Mouse (Mus musculus) embryo, embryonic 11 days (tissue): ENCODE data around the gene Coa5.
A peak's percentile ranks its signal among the peaks of the same experiment; 100 is the strongest.

Experiments
- DNase-seq: peaks from one replicate; pipeline ENCODE4 v3.0.0-alpha.2; 2015

Coa5 gene

GRCm38 (mm10) chr1:37429366-37430296, at the start of gene Coa5, which contains the start of gene Unc50:
Coa5 (minus strand) TSS chr1:37430103.
Unc50 (plus strand) TSS chr1:37430139.
- peak; percentile 98 for DNase-seq

- peak; percentile 15 for DNase-seq
Observed at GRCm38 (mm10) chr1:37479074-37479473, 49.2 kb upstream of the Coa5 start.

DNA sequence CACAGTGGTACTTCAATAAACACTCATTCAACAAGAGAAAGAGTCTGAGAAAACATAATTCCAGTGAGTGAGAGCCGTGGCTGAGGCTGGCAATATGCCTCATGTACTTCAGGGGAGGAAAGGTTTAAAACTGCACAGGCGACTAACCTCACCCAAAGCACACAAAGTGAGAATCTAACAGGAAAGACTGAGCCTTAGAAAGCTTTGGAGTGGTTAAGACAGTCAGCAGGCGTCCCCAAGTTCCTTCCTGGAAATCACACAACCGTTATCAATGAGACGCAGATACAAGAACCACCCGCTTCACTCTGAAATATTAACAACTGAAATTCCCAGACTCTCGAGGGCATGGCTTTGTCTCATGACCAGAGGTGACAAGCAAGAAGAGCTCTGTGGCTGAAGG, 48.5 kb upstream of the Coa5 start:
- DNase-seq: no peak

DNA sequence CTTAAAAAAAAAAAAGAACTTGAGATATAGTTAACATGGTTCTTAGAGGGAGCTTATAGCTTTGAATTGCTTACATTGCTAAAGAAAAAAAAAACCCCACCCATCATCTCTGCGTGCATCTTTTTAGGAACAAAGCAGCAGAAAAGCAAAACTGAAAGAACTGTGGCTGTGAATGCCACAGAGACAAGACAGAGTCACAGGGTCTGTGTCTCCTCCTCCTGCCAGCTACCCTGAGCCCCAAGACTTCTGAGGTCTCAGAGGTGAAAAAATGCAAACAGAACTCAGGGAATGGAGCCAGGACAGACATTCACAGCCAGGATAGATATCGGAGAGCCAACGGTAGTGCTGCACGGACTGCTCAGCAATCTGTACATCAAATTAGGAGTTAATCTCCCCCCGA, 48.0 kb upstream of the Coa5 start:
- DNase-seq: no peak

- no peak for DNase-seq
Observed at GRCm38 (mm10) chr1:37477250-37477649, 47.3 kb upstream of the Coa5 start.

DNA sequence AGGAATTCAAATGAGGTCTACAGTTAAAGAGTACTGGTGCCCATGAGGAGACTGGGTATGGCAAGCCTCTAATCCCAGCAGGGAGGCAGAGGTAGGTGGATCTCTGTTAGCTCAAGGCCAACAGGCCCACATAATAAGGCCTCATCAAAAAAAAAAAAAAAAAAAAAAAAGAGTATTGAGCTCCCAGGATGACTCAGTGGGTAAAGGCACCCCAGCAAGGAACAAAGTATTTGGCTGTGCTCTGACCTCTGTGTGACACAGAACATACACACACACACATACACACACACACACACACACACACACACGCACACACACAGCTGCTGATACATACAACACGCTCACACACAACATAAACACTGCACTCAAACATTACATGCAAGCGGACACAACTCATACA, 45.4 kb upstream of the Coa5 start:
- no peak for DNase-seq

DNA sequence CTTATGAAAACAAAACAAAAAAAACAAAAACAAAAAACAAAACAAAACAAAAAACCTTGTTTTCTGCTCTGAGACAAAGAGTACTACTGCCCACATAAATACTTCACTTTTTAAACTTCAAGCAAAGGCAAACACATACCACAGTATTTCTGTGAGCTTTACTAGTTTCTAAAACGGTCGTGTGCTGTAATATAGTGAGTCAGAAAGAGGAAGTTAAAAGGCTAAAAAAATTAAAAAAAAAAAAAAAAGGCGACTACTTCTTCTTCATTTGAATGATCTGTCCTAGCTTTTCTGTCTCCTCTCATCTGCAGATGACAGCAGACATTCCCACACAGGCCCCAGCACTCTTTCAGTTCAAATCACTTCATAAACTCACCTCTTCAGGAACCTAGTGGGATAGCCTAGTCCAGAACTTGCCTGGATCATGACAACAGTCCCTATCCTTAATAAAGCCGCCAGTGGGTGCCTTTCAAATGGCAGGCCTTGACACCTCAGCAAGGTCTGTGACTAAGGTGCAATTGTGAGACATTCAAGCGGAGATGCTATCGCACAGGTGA, 44.8 kb upstream of the Coa5 start:
- no peak for DNase-seq

- DNase-seq: no peak
Observed at GRCm38 (mm10) chr1:37474046-37474445, 44.1 kb upstream of the Coa5 start.

DNA sequence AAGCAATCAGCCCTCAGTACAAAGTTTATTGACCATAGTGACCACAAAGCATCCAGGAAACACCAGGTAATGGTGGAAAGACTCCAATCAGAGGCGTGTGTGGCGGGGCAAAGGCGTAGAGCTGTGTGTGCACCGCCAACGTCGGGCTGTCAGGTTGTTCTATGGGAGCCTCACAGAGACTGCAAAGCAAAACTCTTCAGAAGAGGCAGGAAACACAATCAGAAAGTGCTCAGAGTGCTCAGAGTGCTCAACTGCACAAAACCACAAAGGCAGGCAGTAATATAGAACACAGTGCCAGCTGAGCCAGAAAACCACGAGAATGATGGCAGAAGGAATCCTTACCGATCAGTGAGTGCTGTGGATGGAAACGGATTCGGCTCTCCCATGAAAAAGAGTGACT, 43.3 kb upstream of the Coa5 start:
- DNase-seq: no peak

GRCm38 (mm10) chr1:37471179-37472148, 41.6 kb upstream of the Coa5 start:
- no peak for DNase-seq

GRCm38 (mm10) chr1:37469007-37469406, 39.1 kb upstream of the Coa5 start:
- no peak for DNase-seq

GRCm38 (mm10) chr1:37467806-37468205, 37.9 kb upstream of the Coa5 start:
- no peak for DNase-seq

- DNase-seq: no peak
Observed at GRCm38 (mm10) chr1:37466322-37466995, 36.6 kb upstream of the Coa5 start.

GRCm38 (mm10) chr1:37464878-37465452, 35.1 kb upstream of the Coa5 start:
- DNase-seq: no peak

DNA sequence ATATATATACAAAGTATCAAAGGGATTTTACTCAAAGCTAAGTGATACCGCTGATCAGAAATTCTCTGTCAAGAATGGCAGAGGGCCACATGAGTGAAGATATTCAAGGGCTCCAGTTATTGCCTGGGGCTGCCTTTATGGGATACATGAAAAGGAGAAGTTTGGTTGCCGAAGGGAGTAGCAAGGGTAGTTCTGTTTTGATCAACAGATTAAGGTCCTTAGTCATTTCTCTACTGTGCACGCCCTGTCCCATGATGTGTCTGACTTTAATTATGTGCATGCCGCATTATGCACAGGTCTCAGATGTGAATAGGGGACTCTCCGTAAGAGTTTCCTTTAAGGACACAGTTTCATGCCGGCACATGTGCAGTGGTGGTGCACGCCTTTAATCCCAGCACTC, 27.6 kb upstream of the Coa5 start:
- DNase-seq: no peak

DNA sequence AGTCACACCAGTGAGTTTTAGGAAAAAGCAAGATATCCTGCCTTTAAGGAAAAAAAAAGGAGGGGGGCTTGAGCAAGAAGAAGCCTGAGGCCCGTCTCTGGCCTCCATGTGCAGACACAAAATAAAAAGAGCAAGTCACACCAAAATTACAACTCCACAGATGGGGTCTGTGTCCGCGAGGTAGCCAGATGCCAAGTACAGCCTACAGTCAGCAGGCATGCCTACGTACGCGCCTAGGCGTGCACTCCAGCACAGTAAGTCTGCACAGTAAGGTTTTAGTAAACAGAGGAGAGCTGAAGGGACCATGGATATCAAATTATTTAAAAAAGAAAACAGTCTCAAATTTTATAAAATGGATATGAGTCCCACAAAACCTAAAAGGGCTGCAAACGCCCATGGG, 21.4 kb upstream of the Coa5 start:
- no peak for DNase-seq

DNA sequence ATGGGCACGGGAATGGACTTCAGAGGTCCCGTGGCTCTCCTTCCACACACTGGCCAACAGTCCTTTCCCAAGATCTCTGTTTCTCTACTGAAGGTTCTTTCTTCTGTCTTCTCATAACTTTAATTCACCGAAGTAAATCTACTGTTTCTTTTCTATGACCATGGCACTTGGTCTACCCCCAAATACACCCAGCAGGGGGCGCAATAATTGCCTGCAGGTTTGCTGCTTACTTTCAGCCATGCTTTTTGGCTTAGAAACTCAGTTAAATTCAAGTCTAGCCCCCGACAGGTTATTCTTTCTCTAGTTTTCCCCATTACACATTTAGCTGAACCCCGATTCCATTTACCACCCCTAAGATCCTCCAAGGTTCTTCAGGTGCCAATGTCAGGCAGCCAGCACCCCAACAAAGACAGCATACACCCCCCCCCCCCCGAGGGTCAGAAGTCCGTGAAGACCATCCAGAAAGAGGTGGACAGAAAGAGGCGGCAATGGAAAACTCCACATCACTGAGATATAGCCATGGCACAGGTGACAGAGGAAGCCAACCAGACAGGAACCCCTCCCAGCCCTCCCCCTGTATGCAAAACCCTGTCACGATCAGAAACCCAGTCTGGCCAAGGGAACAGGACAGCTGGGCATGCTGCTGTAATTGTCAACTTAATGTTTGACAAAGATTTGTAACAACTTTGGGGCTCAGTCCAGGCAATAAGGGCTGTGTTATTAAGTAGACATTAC, 18.6 kb upstream of the Coa5 start:
- peak; percentile 35 for DNase-seq

- no peak for DNase-seq
Observed at GRCm38 (mm10) chr1:37442848-37443835, 13.2 kb upstream of the Coa5 start.

- no peak for DNase-seq
Observed at GRCm38 (mm10) chr1:37436419-37436818, 6.5 kb upstream of the Coa5 start.

DNA sequence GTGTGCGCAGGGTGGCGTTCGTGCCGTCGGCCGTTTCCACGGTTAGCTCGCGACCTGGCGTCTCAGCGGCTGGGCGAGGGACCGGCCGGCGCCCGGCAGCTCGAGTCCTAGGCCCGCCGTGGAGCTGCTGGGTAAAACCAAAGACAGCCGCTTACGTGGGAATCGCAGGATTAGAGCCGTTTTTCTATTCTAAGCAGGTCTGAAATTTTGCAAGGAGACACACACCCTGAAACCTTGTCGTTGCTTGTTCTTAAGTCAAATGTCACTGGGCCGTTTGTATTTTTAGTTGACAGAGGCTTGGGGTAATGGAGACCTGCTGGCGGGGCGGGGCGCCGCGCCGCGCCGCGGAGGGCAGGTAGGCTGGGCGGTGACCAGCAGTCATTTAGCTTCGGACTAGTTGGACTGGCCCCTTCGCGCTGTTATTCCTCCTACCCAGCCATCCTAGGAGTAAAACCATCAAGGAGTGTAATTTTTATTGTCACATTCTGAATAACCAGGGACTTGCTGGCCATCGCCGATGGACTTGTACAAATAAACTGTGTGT, 466 bp upstream of the Coa5 start:
- DNase-seq: no peak
